Mouse (Mus musculus) liver, adult 10 weeks (tissue): ENCODE results near the gene Tmbim4. TPM values are rescaled to one million over a fixed set of nuclear protein-coding genes. Genes with fewer than 3 reads are reported as not detected.

ENCODE experiments used
- polyA plus RNA-seq: library from polyadenylated mRNA; stranded (reverse); fragments of 350-450 nt; fragmentation: Illumina TruSeq; extraction: RNeasy Lipid Tissue Mini Kit (QIAGEN cat#74804); gene quantifications from one replicate; pipeline ENCODE4 v1.2.3, GENCODE M21; 2014; ENCODE audit warnings: low read depth, low replicate concordance

Gene Tmbim4
- 124 TPM for polyA plus RNA-seq

GRCm38 (mm10) chr10:120201131-120201921, at the start of gene Tmbim4:
Tmbim4 (plus strand) TSS chr10:120201590.

DNA sequence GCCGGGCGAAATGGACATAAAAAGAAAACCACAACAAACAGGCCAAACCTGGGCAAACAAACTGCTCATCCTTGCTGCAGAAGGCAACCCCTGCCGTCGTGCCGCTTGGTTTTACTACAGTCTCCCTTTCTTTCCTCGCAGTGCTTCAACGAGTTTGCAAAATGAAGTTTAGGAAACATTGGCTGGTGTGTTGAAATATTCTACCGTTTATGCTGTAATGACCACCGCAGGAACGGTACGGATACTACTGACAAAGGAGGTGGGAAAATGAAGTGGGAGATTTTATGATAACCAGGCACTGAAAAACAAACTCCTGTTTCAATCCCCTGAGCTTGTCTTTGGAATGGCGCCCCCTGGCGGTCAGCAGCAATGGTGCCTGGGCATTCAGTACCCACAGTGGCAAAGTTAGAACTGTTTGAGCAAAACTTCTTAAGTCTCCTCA, 592 bp downstream of the Tmbim4 start, which contains the start of gene Irak3:
TSS of gene Irak3 (minus strand) at position 170 of the 442 bp plus-strand sequence.

GRCm38 (mm10) chr10:120226871-120227661, 25.7 kb downstream of the Tmbim4 start, which contains the start of gene Llph:
Llph (plus strand) TSS chr10:120227070.

Other genes with a start within 250 kb of the Tmbim4 start
- gene Helb, start 88.6 kb upstream of the Tmbim4 start, polyA plus RNA-seq: 4.9 TPM
- gene Irak3, start 540 bp downstream of the Tmbim4 start, polyA plus RNA-seq: 0.72 TPM
- 10.3 TPM for gene Llph, start 25.5 kb downstream of the Tmbim4 start, polyA plus RNA-seq